Mouse (Mus musculus) limb, embryonic 15.5 days (tissue): Measurements from ENCODE around the gene Crlf1. TPM values are rescaled to one million over a fixed set of nuclear protein-coding genes. Genes with fewer than 3 reads are reported as not detected.

Experiments used
- ATAC-seq: fragments of 200-750 bp; cut with Nextera tagmentation; 2 replicates; pipeline ENCODE4 v1.8.0; 2017; ENCODE audit warnings: low read depth, moderate TSS enrichment; ENCODE audit not compliant: insufficient number of reproducible peaks, low FRiP score, low TSS enrichment
- H3K27ac ChIP-seq: fragments of 300-500 bp; sonication (generic); 2 replicates; pipeline ENCODE4 v1.5.1; 2015; ENCODE audit warnings: moderate library complexity, mild to moderate bottlenecking, inconsistent platforms
- H3K27me3 ChIP-seq: fragments of 300-500 bp; sonication (generic); 2 replicates; pipeline ENCODE4 v1.6.1; 2015; ENCODE audit warnings: inconsistent platforms
- H3K36me3 ChIP-seq: fragments of 300-500 bp; sonication (generic); 2 replicates; pipeline ENCODE4 v1.6.1; 2015; ENCODE audit warnings: inconsistent platforms
- H3K4me1 ChIP-seq: fragments of 300-500 bp; sonication (generic); 2 replicates; pipeline ENCODE4 v1.6.1; 2015; ENCODE audit warnings: inconsistent platforms
- H3K4me2 ChIP-seq: fragments of 300-500 bp; sonication (generic); 2 replicates; pipeline ENCODE4 v1.6.1; 2015; ENCODE audit warnings: mild to moderate bottlenecking, inconsistent platforms
- H3K4me3 ChIP-seq: fragments of 300-500 bp; sonication (generic); 2 replicates; pipeline ENCODE4 v1.5.1; 2015; ENCODE audit warnings: mild to moderate bottlenecking, inconsistent platforms
- H3K9ac ChIP-seq: fragments of 300-500 bp; sonication (generic); 2 replicates; pipeline ENCODE4 v1.6.1; 2015; ENCODE audit warnings: inconsistent platforms
- H3K9me3 ChIP-seq: fragments of 300-500 bp; sonication (generic); 2 replicates; pipeline ENCODE4 v1.6.1; 2016; ENCODE audit warnings: inconsistent platforms
- WGBS: fragments of 180-500 bp; shearing (Covaris S2); methylation state at CpG from one replicate; pipeline ENCODE4 v1.1.7; 2015; 5-methylcytosine and 5-hydroxymethylcytosine counted together
- polyA plus RNA-seq: library from polyadenylated mRNA; unstranded; fragments of >200 nt; fragmentation: Nextera tagmentation; extraction: Ambion mirVana; gene quantifications from 2 replicates; pipeline ENCODE4 v1.2.1, GENCODE M21; 2015

Crlf1 gene
- polyA plus RNA-seq, 1 experiment from 2014 or later, result 97.7 TPM

DNA sequence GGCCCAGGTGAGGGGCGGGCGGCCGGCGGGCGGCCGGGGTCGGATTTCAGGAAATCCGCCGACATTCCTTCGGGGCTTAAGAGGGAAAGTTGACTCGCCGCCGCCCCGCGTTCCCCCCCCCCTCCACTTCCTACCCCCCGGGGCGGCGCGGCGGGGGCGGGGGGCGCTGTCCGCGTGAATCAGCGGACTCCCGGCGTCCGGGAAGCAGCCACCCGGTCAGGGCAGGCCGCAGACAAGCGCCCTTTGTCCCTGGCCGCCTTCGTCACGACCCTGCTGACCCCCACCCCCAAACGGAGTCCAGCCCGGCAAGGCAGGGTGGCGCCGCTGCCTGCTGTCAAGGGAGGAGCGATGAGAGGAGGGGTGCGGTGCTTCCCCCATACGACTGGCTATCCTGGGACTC, 3.4 kb upstream of the Crlf1 start:
- ATAC-seq, result no peak
- H3K4me3 ChIP-seq, result peak overlapping the region; percentile 34
- peaks cover 96% of the 10 kb centered on the region for H3K27me3 ChIP-seq

DNA sequence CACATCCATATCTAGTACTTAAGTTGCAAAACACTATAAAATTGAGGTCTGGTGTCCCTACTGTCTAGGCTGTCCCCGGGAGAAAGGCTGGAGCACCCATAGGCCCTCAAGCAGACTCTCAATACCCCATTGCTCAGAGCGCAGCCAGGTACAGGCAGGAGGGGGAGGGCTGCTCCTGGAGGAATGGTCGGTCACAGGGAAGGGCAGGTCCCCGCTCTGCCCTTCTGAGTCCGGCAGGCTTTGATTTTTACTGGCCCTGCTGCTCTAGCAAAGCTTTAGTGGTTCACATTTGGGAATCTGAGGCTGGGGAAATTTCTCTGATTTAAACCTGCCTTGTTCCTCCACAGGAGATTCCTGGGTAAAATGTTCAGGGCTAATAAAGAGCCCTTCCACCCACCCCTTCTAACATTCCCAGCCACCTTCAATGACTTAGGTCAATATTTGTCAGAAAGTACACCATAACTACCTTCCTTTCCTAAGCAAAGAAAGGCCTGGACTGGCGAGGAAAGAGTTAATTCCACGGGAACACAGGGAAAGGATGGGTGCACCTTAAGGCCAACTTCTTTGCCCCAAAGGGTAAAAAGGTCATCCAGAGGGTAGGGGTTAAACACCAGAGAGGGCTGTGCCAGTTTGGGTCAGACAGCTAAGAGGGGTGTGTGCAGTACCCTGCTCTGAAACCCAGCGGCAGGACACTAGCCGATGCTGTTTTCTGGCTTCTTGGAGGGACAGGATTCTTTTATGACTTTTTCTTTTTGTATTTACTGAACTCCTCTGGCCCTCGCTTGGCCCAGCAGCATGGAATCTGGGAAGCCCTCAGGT, 2.7 kb upstream of the Crlf1 start:
- Histone ChIP-seq H3K9me3 (no peaks in the 10 kb centered on the region), H3K27ac (no peak overlapping the region), H3K36me3 (no peaks in the 10 kb centered on the region), H3K4me3 (peak overlapping the region; percentile 34; the same call in 1 of the 2 replicates), H3K9ac (no peak overlapping the region), H3K4me1 (peaks cover 81% of the 10 kb centered on the region), H3K4me2 (peak overlapping the region; percentile 64), H3K27me3 (peaks cover 96% of the 10 kb centered on the region)
- ATAC-seq, result no peak
- 31% methylated on average over 10 of the region's 10 CpGs for WGBS

More for the DNA sequence above, 3.4 kb upstream of the Crlf1 start:
- H3K36me3 ChIP-seq, result no peaks in the 10 kb centered on the region
- no peaks in the 10 kb centered on the region for H3K9me3 ChIP-seq
- 0 out of 2 replicates have a peak overlapping the region, but pooled peaks have one; percentile 17 for H3K9ac ChIP-seq
- under 1% methylated on average over 20 of the region's 41 CpGs for WGBS
- no peak overlapping the region for H3K27ac ChIP-seq
- H3K4me2 ChIP-seq, result peak overlapping the region; percentile 64
- peaks cover 74% of the 10 kb centered on the region for H3K4me1 ChIP-seq

DNA sequence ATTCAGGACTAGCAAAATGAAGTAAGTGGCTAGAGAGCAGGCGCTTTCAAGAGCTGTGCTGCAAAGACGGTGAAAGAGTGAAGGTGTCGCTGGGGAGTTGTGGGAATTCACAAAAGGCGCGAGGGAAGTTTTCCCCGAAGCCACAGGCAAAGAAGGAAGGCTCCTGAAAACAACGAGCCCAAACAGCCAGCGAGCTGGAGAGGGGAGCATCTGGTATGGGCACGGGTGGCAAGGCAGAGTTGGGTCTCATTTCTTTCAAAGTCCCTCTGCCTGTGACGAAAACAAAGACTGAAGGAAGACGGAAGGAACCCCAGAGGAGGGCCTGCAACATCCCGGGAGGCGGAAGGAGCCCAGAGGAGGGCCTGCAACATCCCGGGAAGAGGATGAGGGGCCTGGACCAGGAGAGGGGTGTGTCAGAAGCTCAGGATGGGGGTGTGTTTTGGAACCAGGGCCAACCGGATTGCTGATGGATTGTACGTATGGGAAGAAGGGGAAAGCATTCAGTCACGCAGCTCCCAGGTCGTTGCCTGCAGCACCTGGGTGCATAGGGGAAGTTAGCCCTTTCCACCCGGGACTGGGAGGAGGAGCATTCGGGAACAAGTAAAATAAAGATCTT, 2.0 kb upstream of the Crlf1 start:
- Histone ChIP-seq H3K9ac (no peak overlapping the region), H3K36me3 (no peaks in the 10 kb centered on the region), H3K27ac (no peak overlapping the region), H3K27me3 (peaks cover 95% of the 10 kb centered on the region), H3K9me3 (no peaks in the 10 kb centered on the region), H3K4me3 (no peak overlapping the region), H3K4me2 (no peak overlapping the region), H3K4me1 (peaks cover 88% of the 10 kb centered on the region)
- 9% methylated on average over 20 of the region's 20 CpGs for WGBS
- ATAC-seq, result no peak

GRCm38 (mm10) chr8:70493692-70494415, 896 bp downstream of the Crlf1 start:
- WGBS, result under 1% methylated on average over 46 of the region's 47 CpGs

DNA sequence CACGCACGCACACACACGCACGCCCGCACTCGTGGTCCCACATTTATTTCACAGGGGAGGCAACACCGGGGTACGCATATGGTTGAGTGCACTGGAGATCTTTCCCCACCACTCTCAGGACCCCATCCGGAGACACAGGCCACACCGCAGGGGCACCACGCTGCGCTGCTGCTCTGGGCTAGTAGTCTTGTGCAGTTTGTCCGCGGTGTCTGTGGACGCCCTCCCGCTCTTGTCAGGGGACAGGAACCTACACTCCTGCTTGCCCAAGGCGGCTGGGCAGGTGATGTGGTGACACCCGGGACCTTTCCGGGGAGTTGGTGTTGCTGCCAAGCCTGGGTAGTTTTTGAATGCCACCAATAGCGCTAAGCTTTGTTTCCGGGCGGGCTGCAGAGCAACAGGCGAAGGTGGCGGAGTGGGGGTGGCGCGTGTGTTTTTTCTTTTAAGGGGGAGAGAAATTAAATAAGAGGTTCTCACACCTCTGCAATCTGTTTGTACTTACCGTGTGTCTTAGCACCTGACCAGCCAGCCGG, 1.5 kb downstream of the Crlf1 start:
- Histone ChIP-seq H3K4me1 (peaks cover 69% of the 10 kb centered on the region), H3K27me3 (peaks cover 87% of the 10 kb centered on the region), H3K9me3 (no peaks in the 10 kb centered on the region), H3K27ac (peak overlapping the region; percentile 68; the same call in 1 of the 2 replicates), H3K9ac (0 out of 2 replicates have a peak overlapping the region, but pooled peaks have one; percentile 21), H3K4me3 (peak overlapping the region; percentile 53), H3K36me3 (no peaks in the 10 kb centered on the region), H3K4me2 (peak overlapping the region; percentile 89)
- no peak for ATAC-seq
- 3% methylated on average over 25 of the region's 28 CpGs for WGBS

More at GRCm38 (mm10) chr8:70493692-70494415, 896 bp downstream of the Crlf1 start:
- peak overlapping the region; percentile 89 for H3K4me2 ChIP-seq
- H3K27ac ChIP-seq, result peak overlapping the region; percentile 57
- H3K9me3 ChIP-seq, result no peaks in the 10 kb centered on the region
- peaks cover 75% of the 10 kb centered on the region for H3K4me1 ChIP-seq
- H3K9ac ChIP-seq, result peak overlapping the region; percentile 44
- H3K27me3 ChIP-seq, result peaks cover 90% of the 10 kb centered on the region
- no peaks in the 10 kb centered on the region for H3K36me3 ChIP-seq
- ATAC-seq, result no peak
- H3K4me3 ChIP-seq, result peak overlapping the region; percentile 53

- peaks cover 67% of the 10 kb centered on the region for H3K4me1 ChIP-seq
These were observed 2.2 kb downstream of the Crlf1 start for GRCm38 (mm10) chr8:70495001-70495770.

DNA sequence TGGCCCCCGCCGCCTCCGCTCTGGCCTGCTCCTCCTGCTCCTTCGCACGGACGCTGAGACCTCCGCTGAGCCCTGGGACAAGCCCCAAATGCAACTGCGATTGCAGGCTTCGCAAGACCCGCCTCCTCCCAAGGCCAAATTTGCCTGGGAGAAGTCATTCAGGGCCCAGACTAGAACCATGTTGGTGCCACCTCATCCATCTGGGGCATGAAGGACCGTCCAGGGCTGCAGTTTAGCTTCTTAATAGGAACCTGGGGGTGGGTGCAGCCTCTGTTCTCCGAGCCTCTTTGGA, 2.8 kb downstream of the Crlf1 start:
- 0 out of 2 replicates have a peak overlapping the region, but pooled peaks have one; percentile 31 for H3K9ac ChIP-seq
- no peak for ATAC-seq
- peak overlapping the region; percentile 53 for H3K4me3 ChIP-seq
- H3K27me3 ChIP-seq, result peaks cover 88% of the 10 kb centered on the region
- H3K9me3 ChIP-seq, result no peaks in the 10 kb centered on the region
- 15% methylated on average over 12 of the region's 12 CpGs for WGBS
- H3K36me3 ChIP-seq, result no peaks in the 10 kb centered on the region
- H3K4me1 ChIP-seq, result peaks cover 67% of the 10 kb centered on the region
- H3K27ac ChIP-seq, result peak overlapping the region; percentile 68
- H3K4me2 ChIP-seq, result peak overlapping the region; percentile 89

More at GRCm38 (mm10) chr8:70495001-70495770, 2.2 kb downstream of the Crlf1 start:
- H3K27me3 ChIP-seq, result peaks cover 88% of the 10 kb centered on the region
- 0 out of 2 replicates have a peak overlapping the region, but pooled peaks have one; percentile 31 for H3K9ac ChIP-seq
- peak overlapping the region; percentile 89 for H3K4me2 ChIP-seq
- H3K4me3 ChIP-seq, result peak overlapping the region; percentile 53
- H3K36me3 ChIP-seq, result no peaks in the 10 kb centered on the region
- 3% methylated on average over 18 of the region's 21 CpGs for WGBS
- ATAC-seq, result no peak
- peak overlapping the region; percentile 68 for H3K27ac ChIP-seq
- H3K9me3 ChIP-seq, result no peaks in the 10 kb centered on the region

DNA sequence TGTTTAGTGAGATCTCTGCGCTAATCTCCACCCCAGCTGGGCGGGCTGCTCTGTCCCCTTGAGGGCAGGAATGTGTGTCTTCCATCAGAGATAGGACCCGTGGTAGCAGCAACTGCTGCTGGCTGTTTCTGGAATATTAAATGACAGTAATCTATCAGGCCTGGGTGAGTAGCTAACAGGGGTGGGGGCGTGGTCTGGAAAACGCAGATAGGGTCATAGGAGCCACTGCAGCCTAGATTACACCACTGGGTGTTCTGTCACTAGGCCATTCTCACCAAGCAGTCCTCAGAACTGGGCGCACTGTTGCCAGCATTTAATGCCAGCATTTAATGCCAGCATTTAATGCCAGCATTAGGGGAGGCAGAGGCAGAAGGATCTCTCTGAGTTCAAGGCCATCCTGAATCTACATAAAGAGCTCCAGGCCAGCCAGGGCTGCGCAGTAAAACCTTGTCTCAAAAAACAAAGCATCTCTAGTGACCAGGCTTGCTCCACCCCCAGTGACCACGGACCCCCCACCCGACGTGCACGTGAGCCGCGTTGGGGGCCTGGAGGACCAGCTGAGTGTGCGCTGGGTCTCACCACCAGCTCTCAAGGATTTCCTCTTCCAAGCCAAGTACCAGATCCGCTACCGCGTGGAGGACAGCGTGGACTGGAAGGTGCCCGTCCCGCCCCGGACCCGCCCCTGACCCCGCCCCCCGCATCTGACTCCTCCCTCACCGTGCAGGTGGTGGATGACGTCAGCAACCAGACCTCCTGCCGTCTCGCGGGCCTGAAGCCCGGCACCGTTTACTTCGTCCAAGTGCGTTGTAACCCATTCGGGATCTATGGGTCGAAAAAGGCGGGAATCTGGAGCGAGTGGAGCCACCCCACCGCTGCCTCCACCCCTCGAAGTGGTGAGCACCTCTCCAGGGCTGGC, 7.7 kb downstream of the Crlf1 start:
- Histone ChIP-seq H3K9me3 (no peaks in the 10 kb centered on the region), H3K4me2 (peak overlapping the region; percentile 32), H3K9ac (no peak overlapping the region), H3K27me3 (peaks cover 60% of the 10 kb centered on the region), H3K36me3 (no peaks in the 10 kb centered on the region), H3K27ac (no peak overlapping the region), H3K4me1 (peaks cover 67% of the 10 kb centered on the region), H3K4me3 (peak overlapping the region; percentile 10; the same call in 1 of the 2 replicates)
- ATAC-seq, result no peak
- WGBS, result 15% methylated on average over 38 of the region's 39 CpGs

DNA sequence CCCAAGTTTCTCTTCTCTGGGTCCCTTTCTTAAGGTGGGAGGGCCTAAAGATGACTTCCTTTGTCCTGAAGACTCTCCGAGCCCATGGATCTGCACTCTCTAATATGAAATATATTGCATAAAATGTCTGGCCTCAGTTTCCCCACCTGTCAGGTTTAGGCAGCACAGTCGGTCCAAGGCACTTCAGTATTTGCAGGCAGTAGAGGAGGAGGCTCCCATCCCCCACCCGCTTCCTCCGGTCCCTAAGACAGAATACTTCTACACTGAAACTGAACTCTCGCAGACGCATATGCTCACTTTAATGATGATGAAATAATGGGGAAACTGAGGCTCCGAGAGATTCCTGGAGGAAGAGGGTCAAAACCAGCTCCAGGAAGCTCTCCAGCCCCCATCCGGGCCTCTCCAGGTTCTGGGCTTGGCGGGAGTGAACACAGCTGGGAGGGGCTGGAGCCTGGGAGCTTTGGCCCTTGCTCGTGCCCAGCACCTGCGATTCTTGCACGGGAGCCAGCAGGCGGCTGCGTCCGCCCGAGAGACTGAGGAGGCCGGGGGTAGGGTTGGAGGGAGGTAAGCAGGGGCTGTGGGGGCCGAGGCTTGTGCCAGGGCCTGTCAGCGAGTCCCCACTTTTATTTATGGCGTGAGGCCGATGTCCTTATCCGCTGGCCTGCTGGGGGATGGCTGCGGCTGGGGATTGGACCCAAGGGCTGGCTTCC, 9.0 kb downstream of the Crlf1 start:
- peaks cover 48% of the 10 kb centered on the region for H3K27me3 ChIP-seq
- H3K4me2 ChIP-seq, result peak overlapping the region; percentile 32
- H3K36me3 ChIP-seq, result peaks cover 2% of the 10 kb centered on the region
- WGBS, result 16% methylated on average over 23 of the region's 23 CpGs
- peak overlapping the region; percentile 13; the same call in 1 of the 2 replicates for H3K4me3 ChIP-seq
- no peak for ATAC-seq
- H3K27ac ChIP-seq, result 0 out of 2 replicates have a peak overlapping the region, but pooled peaks have one; percentile 18
- no peak overlapping the region for H3K9ac ChIP-seq
- peaks cover 68% of the 10 kb centered on the region for H3K4me1 ChIP-seq
- H3K9me3 ChIP-seq, result no peaks in the 10 kb centered on the region

DNA sequence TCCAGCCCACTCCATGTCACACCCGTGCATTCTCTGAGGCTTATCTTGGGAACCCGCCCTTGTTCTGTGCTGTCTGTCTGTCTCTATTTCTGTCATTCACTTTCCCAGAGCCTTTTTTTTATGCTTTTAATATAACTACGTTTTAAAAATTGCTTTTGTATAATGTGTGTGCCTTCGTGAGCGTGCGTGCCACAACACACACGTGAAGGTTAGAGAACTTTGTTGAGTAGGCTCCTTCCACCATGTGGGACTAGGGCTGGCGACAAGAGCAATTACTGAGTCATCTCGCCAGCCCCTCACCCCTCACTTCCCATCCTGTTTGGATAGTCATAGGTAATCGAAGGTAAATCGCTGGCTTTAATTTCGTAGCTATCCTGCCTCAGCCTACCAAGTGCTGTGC, 9.6 kb downstream of the Crlf1 start:
- WGBS, result 39% methylated on average over 12 of the region's 12 CpGs
- H3K9ac ChIP-seq, result no peak overlapping the region
- no peak for ATAC-seq
- peak overlapping the region; percentile 18; the same call in 1 of the 2 replicates for H3K27ac ChIP-seq
- peaks cover 43% of the 10 kb centered on the region for H3K27me3 ChIP-seq
- peak overlapping the region; percentile 13; the same call in 1 of the 2 replicates for H3K4me3 ChIP-seq
- H3K4me1 ChIP-seq, result peaks cover 69% of the 10 kb centered on the region
- H3K9me3 ChIP-seq, result no peaks in the 10 kb centered on the region
- peaks cover 8% of the 10 kb centered on the region for H3K36me3 ChIP-seq
- H3K4me2 ChIP-seq, result peak overlapping the region; percentile 32
